Mouse (Mus musculus): ENCODE measurements around the gene Serpine1. TPM values are rescaled to one million over a fixed set of nuclear protein-coding genes. Genes with fewer than 3 reads are reported as not detected.

Serpine1 gene
- total and polyA plus RNA-seq, 3 experiments = 0.04 to 0.11 TPM; not detected in 1

GRCm38 (mm10) chr5:137077187-137077586 lies 5.1 kb upstream of the Serpine1 start:
- DNase-seq (ENCODE audit: low read depth, low spot score) = no peak
- Histone ChIP-seq H3K4me1 (ENCODE audit: control insufficient read depth in 1 of 2, insufficient read depth in 2 of 2, low read length in 2 of 2) (peaks cover 5 to 34% of the 10 kb centered on the region in 2 experiments; a peak in 3 of 4 replicates), H3K9ac (ENCODE audit: control insufficient read depth, low read depth, low read length, poor library complexity, severe bottlenecking) (no peak overlapping the region), H3K27ac (ENCODE audit: control insufficient read depth, low read depth, low read length) (peak overlapping the region; percentile 69; the same call in 1 of the 2 replicates), H3K36me3 (ENCODE audit: control insufficient read depth in 1 of 2, insufficient read depth in 2 of 2, low read length in 2 of 2) (peaks cover 0 to 15% of the 10 kb centered on the region in 2 experiments; a peak in 2 of 4 replicates), H3K27me3 (ENCODE audit: control insufficient read depth in 1 of 2, insufficient read depth in 2 of 2, low read length in 2 of 2) (no peaks in the 10 kb centered on the region), H3K79me2 (ENCODE audit: control insufficient read depth, insufficient read depth, low read length, poor library complexity) (no peaks in the 10 kb centered on the region), H3K9me3 (replicated peaks; ENCODE audit: insufficient read depth, low read length) (no peaks in the 10 kb centered on the region), H3K4me3 (ENCODE audit: control insufficient read depth in 1 of 2, insufficient read depth in 1 of 2, low read depth in 2 of 2, low read length in 2 of 2) (no peak overlapping the region)
- TF ChIP-seq CTCF (IDR thresholded peaks at IDR 0.05 in 2 of 3, conservative IDR thresholded peaks at IDR 0.05 in 1 of 3; ENCODE audit: control insufficient read depth in 1 of 3, insufficient read depth in 1 of 3, low read depth in 2 of 3, low read length in 3 of 3, poor library complexity in 1 of 3, severe bottlenecking in 1 of 3) (no peak), MEF2A (IDR thresholded peaks at IDR 0.05; ENCODE audit: extremely low read depth, insufficient replicate concordance, low read depth, low read length, poor library complexity, severe bottlenecking) (no peak), NELFE (IDR thresholded peaks at IDR 0.05; ENCODE audit: low read depth, low read length) (no peak), TCF12 (IDR thresholded peaks at IDR 0.05; ENCODE audit: low read depth, low read length) (no peak), ELF1 (IDR thresholded peaks at IDR 0.05; ENCODE audit: low read depth, low read length) (no peak), ZMIZ1 (IDR thresholded peaks at IDR 0.05; ENCODE audit: low read depth, low read length) (no peak), MYC (IDR thresholded peaks at IDR 0.05; ENCODE audit: low read depth, low read length) (no peak), MAZ (IDR thresholded peaks at IDR 0.05; ENCODE audit: low read depth, low read length) (no peak), MYB (IDR thresholded peaks at IDR 0.05; ENCODE audit: low read depth, low read length) (no peak), MAFK (IDR thresholded peaks at IDR 0.05; ENCODE audit: borderline replicate concordance, low read depth, low read length) (no peak), EP300 (IDR thresholded peaks at IDR 0.05; ENCODE audit: low read depth in 1 of 2, low read length in 2 of 2) (no peak), KAT2A (conservative IDR thresholded peaks at IDR 0.05; ENCODE audit: low read depth, low read length) (no peak), POLR2AphosphoS2 (IDR thresholded peaks at IDR 0.05; ENCODE audit: low read length) (no peak)

GRCm38 (mm10) chr5:137076191-137076930 lies 4.3 kb upstream of the Serpine1 start:
- no peaks in the 10 kb centered on the region for H3K27me3 ChIP-seq (ENCODE audit: control insufficient read depth in 1 of 2, insufficient read depth in 2 of 2, low read length in 2 of 2)
- TF ChIP-seq EP300 (IDR thresholded peaks at IDR 0.05; ENCODE audit: low read depth in 1 of 2, low read length in 2 of 2) = peak; percentile 40 to 58; a peak in 3 of 4 replicates
- peak; percentile 59; the same call in 1 of the 2 replicates for TF ChIP-seq ETS1 (IDR thresholded peaks at IDR 0.05; ENCODE audit: low read depth, low read length)
- no peak for TF ChIP-seq BHLHE40 (IDR thresholded peaks at IDR 0.05; ENCODE audit: borderline replicate concordance, low read depth, low read length)
- no peak for TF ChIP-seq CHD2 (IDR thresholded peaks at IDR 0.05; ENCODE audit: low read length)
- TF ChIP-seq NELFE (IDR thresholded peaks at IDR 0.05; ENCODE audit: low read depth, low read length) = peak; percentile 22; the same call in 1 of the 2 replicates
- no peak for TF ChIP-seq MYC (IDR thresholded peaks at IDR 0.05; ENCODE audit: low read depth, low read length)
- peak; percentile 1 to 42; a peak in 2 of 4 replicates for TF ChIP-seq POLR2A (IDR thresholded peaks at IDR 0.05; ENCODE audit: control insufficient read depth in 1 of 2, insufficient read depth in 1 of 2, low read depth in 1 of 2, low read length in 2 of 2, poor library complexity in 1 of 2)
- peak; percentile 74 for TF ChIP-seq GATA1 (IDR thresholded peaks at IDR 0.05; ENCODE audit: low read depth, low read length)
- no peak for TF ChIP-seq ZMIZ1 (IDR thresholded peaks at IDR 0.05; ENCODE audit: low read depth, low read length)
- peak; percentile 27; the same call in 1 of the 2 replicates for TF ChIP-seq HCFC1 (IDR thresholded peaks at IDR 0.05; ENCODE audit: low read depth, low read length)
- TF ChIP-seq SIN3A (IDR thresholded peaks at IDR 0.05; ENCODE audit: low read length) = 0 out of 2 replicates have a peak, but pooled peaks have one; percentile 22
- TF ChIP-seq TAL1 (IDR thresholded peaks at IDR 0.05; ENCODE audit: low read length) = peak; percentile 27; the same call in 1 of the 2 replicates
- TF ChIP-seq MAZ (IDR thresholded peaks at IDR 0.05; ENCODE audit: low read depth, low read length) = peak; percentile 72
- TF ChIP-seq E2F4 (IDR thresholded peaks at IDR 0.05; ENCODE audit: borderline replicate concordance, low read depth, low read length) = no peak
- no peak for TF ChIP-seq TBP (IDR thresholded peaks at IDR 0.05; ENCODE audit: low read depth, low read length)
- no peak for TF ChIP-seq POLR2AphosphoS2 (IDR thresholded peaks at IDR 0.05; ENCODE audit: low read length)
- H3K27ac ChIP-seq (ENCODE audit: control insufficient read depth, low read depth, low read length) = peak overlapping the region; percentile 83
- H3K4me1 ChIP-seq (ENCODE audit: control insufficient read depth in 1 of 2, insufficient read depth in 2 of 2, low read length in 2 of 2) = peaks cover 5 to 34% of the 10 kb centered on the region in 2 experiments; a peak in 3 of 4 replicates
- H3K9me3 ChIP-seq (replicated peaks; ENCODE audit: insufficient read depth, low read length) = no peaks in the 10 kb centered on the region
- H3K4me3 ChIP-seq (ENCODE audit: control insufficient read depth in 1 of 2, insufficient read depth in 1 of 2, low read depth in 2 of 2, low read length in 2 of 2) = peak overlapping the region in 1 of 2 experiments; percentile 21; a peak in 1 of 4 replicates
- H3K36me3 ChIP-seq (ENCODE audit: control insufficient read depth in 1 of 2, insufficient read depth in 2 of 2, low read length in 2 of 2) = peaks cover 0 to 15% of the 10 kb centered on the region in 2 experiments; a peak in 2 of 4 replicates
- peak overlapping the region; percentile 58 for H3K9ac ChIP-seq (ENCODE audit: control insufficient read depth, low read depth, low read length, poor library complexity, severe bottlenecking)
- no peaks in the 10 kb centered on the region for H3K79me2 ChIP-seq (ENCODE audit: control insufficient read depth, insufficient read depth, low read length, poor library complexity)
- DNase-seq (ENCODE audit: low read depth, low spot score) = peak; percentile 85

Measured in MEL (cell line).